Comparison of ENCODE assay signal across 29 mouse cellular contexts in genomic region chr7:95547256-95547655, GRCm38 (mm10).
DNase-seq lines count a peak whose midpoint lies in the region; ATAC-seq and TF ChIP-seq lines count a peak whose summit lies in the region.
"Had no signal": no experiment of that assay in that cellular context is flagged by ENCODE, and none has a peak within 500 bp of the region (broad histone marks: within the 10 kb centered on the region; RNA-seq: fewer than 3 reads in every experiment).

No protein-coding gene starts in this region.

- no peak overlapping the region for H3K9ac ChIP-seq in forebrain, embryonic 15.5 days (replicated peaks)
- H3K9ac ChIP-seq in forebrain, embryonic 14.5 days (ENCODE audit: low read length): no peak overlapping the region
- no peak overlapping the region for H3K9ac ChIP-seq in midbrain, postnatal 0 days (replicated peaks; ENCODE audit: low read length, poor library complexity, severe bottlenecking)
- no peak overlapping the region for H3K9ac ChIP-seq in midbrain, embryonic 13.5 days (replicated peaks)
- H3K9ac ChIP-seq in stomach, postnatal 0 days (ENCODE audit: low read length): no peak overlapping the region
- H3K9ac ChIP-seq: embryonic facial prominence, embryonic 13.5 days; heart, embryonic 15.5 days; hindbrain, embryonic 12.5 days; limb, embryonic 13.5 days; lung, embryonic 15.5 days; midbrain, embryonic 12.5 days; neural tube, embryonic 15.5 days had no signal

- peak; percentile 1 to 9 for DNase-seq in cerebellum, postnatal 10 days
- DNase-seq in cerebellum, postnatal 4 days (ENCODE audit: low spot score in 2 of 2): no peak
- DNase-seq in forebrain, embryonic 14.5 days (ENCODE audit: low spot score): no peak
- no peak for DNase-seq in midbrain, postnatal 0 days (ENCODE audit: low spot score)
- DNase-seq in stomach, postnatal 0 days (ENCODE audit: low spot score): no peak
- DNase-seq: adrenal gland, adult 8-10 months; cerebellum, adult 11 months; cerebellum, adult 9-10 months; gastrocnemius, postnatal 14 days; kidney, adult 9 months; kidney, postnatal 10 days; spleen, adult 18-20 months; thymus, adult 18-20 months; thymus, postnatal 25 days had no signal

- no peak for TF ChIP-seq EP300 in stomach, postnatal 0 days (optimal IDR thresholded peaks at IDR 0.05)

- H3K4me1 ChIP-seq in forebrain, embryonic 15.5 days: no peaks in the 10 kb centered on the region
- H3K4me1 ChIP-seq in forebrain, embryonic 14.5 days (ENCODE audit: control insufficient read depth, insufficient read depth, low read length): no peaks in the 10 kb centered on the region
- H3K4me1 ChIP-seq in midbrain, postnatal 0 days (ENCODE audit: insufficient read depth, low read length): no peaks in the 10 kb centered on the region
- no peaks in the 10 kb centered on the region for H3K4me1 ChIP-seq in midbrain, embryonic 13.5 days (replicated peaks)
- H3K4me1 ChIP-seq in stomach, postnatal 0 days (replicated peaks; ENCODE audit: control insufficient read depth, insufficient read depth): no peaks in the 10 kb centered on the region
- H3K4me1 ChIP-seq: embryonic facial prominence, embryonic 13.5 days; heart, embryonic 10.5 days; heart, embryonic 15.5 days; hindbrain, embryonic 12.5 days; lung, embryonic 15.5 days; midbrain, embryonic 12.5 days; neural tube, embryonic 15.5 days had no signal

- no peak overlapping the region for H3K4me2 ChIP-seq in forebrain, embryonic 15.5 days (replicated peaks)
- no peak overlapping the region for H3K4me2 ChIP-seq in forebrain, embryonic 14.5 days (ENCODE audit: low read length)
- no peak overlapping the region for H3K4me2 ChIP-seq in midbrain, postnatal 0 days (ENCODE audit: low read depth, low read length, poor library complexity, severe bottlenecking)
- no peak overlapping the region for H3K4me2 ChIP-seq in midbrain, embryonic 13.5 days (replicated peaks)
- H3K4me2 ChIP-seq in stomach, postnatal 0 days (replicated peaks; ENCODE audit: low read depth): no peak overlapping the region
- H3K4me2 ChIP-seq: embryonic facial prominence, embryonic 13.5 days; heart, embryonic 15.5 days; hindbrain, embryonic 12.5 days; limb, embryonic 13.5 days; liver, embryonic 11.5 days; lung, embryonic 15.5 days; midbrain, embryonic 12.5 days; neural tube, embryonic 15.5 days had no signal

- H3K27me3 ChIP-seq in forebrain, embryonic 15.5 days: no peaks in the 10 kb centered on the region
- no peaks in the 10 kb centered on the region for H3K27me3 ChIP-seq in forebrain, embryonic 14.5 days (replicated peaks; ENCODE audit: control insufficient read depth, insufficient read depth, low read length)
- H3K27me3 ChIP-seq in midbrain, postnatal 0 days (ENCODE audit: insufficient read depth, low read length): no peaks in the 10 kb centered on the region
- H3K27me3 ChIP-seq in midbrain, embryonic 13.5 days: no peaks in the 10 kb centered on the region
- H3K27me3 ChIP-seq in stomach, postnatal 0 days (ENCODE audit: control insufficient read depth, insufficient read depth, low read length): no peaks in the 10 kb centered on the region
- H3K27me3 ChIP-seq: embryonic facial prominence, embryonic 13.5 days; heart, embryonic 15.5 days; hindbrain, embryonic 12.5 days; limb, embryonic 13.5 days; lung, embryonic 15.5 days; midbrain, embryonic 12.5 days; neural tube, embryonic 15.5 days had no signal

- H3K27ac ChIP-seq in forebrain, embryonic 15.5 days (replicated peaks): no peak overlapping the region
- no peak overlapping the region for H3K27ac ChIP-seq in forebrain, embryonic 14.5 days (ENCODE audit: low read depth, low read length)
- no peak overlapping the region for H3K27ac ChIP-seq in midbrain, postnatal 0 days (ENCODE audit: low read depth, low read length)
- H3K27ac ChIP-seq in midbrain, embryonic 13.5 days: no peak overlapping the region
- no peak overlapping the region for H3K27ac ChIP-seq in stomach, postnatal 0 days (replicated peaks)
- H3K27ac ChIP-seq: embryonic facial prominence, embryonic 13.5 days; heart, embryonic 10.5 days; heart, embryonic 15.5 days; hindbrain, embryonic 12.5 days; left cerebral cortex, adult 2 months; limb, embryonic 13.5 days; lung, embryonic 15.5 days; midbrain, embryonic 12.5 days; neural tube, embryonic 15.5 days had no signal

- TF ChIP-seq CTCF in midbrain, postnatal 0 days (IDR thresholded peaks at IDR 0.05): 0 out of 2 replicates have a peak, but pooled peaks have one; percentile 19
- peak; percentile 56 for TF ChIP-seq CTCF in stomach, postnatal 0 days (IDR thresholded peaks at IDR 0.05; ENCODE audit: low read depth)

- ATAC-seq in forebrain, embryonic 15.5 days (replicated peaks): 0 out of 2 replicates have a peak, but pooled peaks have one; percentile 41
- no peak for ATAC-seq in forebrain, embryonic 14.5 days
- no peak for ATAC-seq in midbrain, postnatal 0 days (ENCODE audit: low FRiP score)
- no peak for ATAC-seq in midbrain, embryonic 13.5 days
- no peak for ATAC-seq in stomach, postnatal 0 days (ENCODE audit: low FRiP score, low TSS enrichment)
- ATAC-seq in frontal cortex, adult (ENCODE audit: low TSS enrichment): no peak
- ATAC-seq: activated CD4-positive, CD25-positive, alpha-beta regulatory T cell, adult 4 months; intestine, embryonic 16.5 days had no signal

- H3K36me3 ChIP-seq in forebrain, embryonic 15.5 days: no peaks in the 10 kb centered on the region
- no peaks in the 10 kb centered on the region for H3K36me3 ChIP-seq in forebrain, embryonic 14.5 days (ENCODE audit: control insufficient read depth, insufficient read depth, low read length)
- H3K36me3 ChIP-seq in midbrain, postnatal 0 days (ENCODE audit: insufficient read depth, low read length): no peaks in the 10 kb centered on the region
- H3K36me3 ChIP-seq in midbrain, embryonic 13.5 days: no peaks in the 10 kb centered on the region
- H3K36me3 ChIP-seq in stomach, postnatal 0 days (ENCODE audit: control insufficient read depth, insufficient read depth, low read length): no peaks in the 10 kb centered on the region
- H3K36me3 ChIP-seq: embryonic facial prominence, embryonic 13.5 days; heart, embryonic 10.5 days; heart, embryonic 15.5 days; hindbrain, embryonic 12.5 days; limb, embryonic 13.5 days; lung, embryonic 15.5 days; midbrain, embryonic 12.5 days; neural tube, embryonic 15.5 days had no signal

- WGBS in forebrain, embryonic 15.5 days: 36% methylated on average over 3 of the region's 3 CpGs
- 50% methylated on average over 3 of the region's 3 CpGs for WGBS in forebrain, embryonic 14.5 days
- WGBS in midbrain, postnatal 0 days: 64% methylated on average over 3 of the region's 3 CpGs
- WGBS in midbrain, embryonic 13.5 days: 66% methylated on average over 3 of the region's 3 CpGs
- 68% methylated on average over 3 of the region's 3 CpGs for WGBS in stomach, postnatal 0 days

- no peak overlapping the region for H3K4me3 ChIP-seq in forebrain, embryonic 15.5 days
- no peak overlapping the region for H3K4me3 ChIP-seq in forebrain, embryonic 14.5 days (ENCODE audit: low read depth, low read length)
- H3K4me3 ChIP-seq in midbrain, postnatal 0 days (ENCODE audit: low read depth, low read length): no peak overlapping the region
- H3K4me3 ChIP-seq in midbrain, embryonic 13.5 days (replicated peaks): no peak overlapping the region
- no peak overlapping the region for H3K4me3 ChIP-seq in stomach, postnatal 0 days (ENCODE audit: low read depth, low read length)
- H3K4me3 ChIP-seq: embryonic facial prominence, embryonic 13.5 days; heart, embryonic 10.5 days; heart, embryonic 15.5 days; hindbrain, embryonic 12.5 days; left cerebral cortex, adult 2 months; limb, embryonic 13.5 days; lung, embryonic 15.5 days; midbrain, embryonic 12.5 days; neural tube, embryonic 15.5 days had no signal

- no peaks in the 10 kb centered on the region for H3K9me3 ChIP-seq in forebrain, embryonic 15.5 days
- no peaks in the 10 kb centered on the region for H3K9me3 ChIP-seq in forebrain, embryonic 14.5 days (replicated peaks; ENCODE audit: control insufficient read depth, low read length)
- no peaks in the 10 kb centered on the region for H3K9me3 ChIP-seq in midbrain, postnatal 0 days (ENCODE audit: low read length)
- no peaks in the 10 kb centered on the region for H3K9me3 ChIP-seq in midbrain, embryonic 13.5 days
- no peaks in the 10 kb centered on the region for H3K9me3 ChIP-seq in stomach, postnatal 0 days (ENCODE audit: control insufficient read depth, low read length)
- H3K9me3 ChIP-seq: embryonic facial prominence, embryonic 13.5 days; heart, embryonic 10.5 days; heart, embryonic 15.5 days; hindbrain, embryonic 12.5 days; limb, embryonic 13.5 days; lung, embryonic 15.5 days; midbrain, embryonic 12.5 days; neural tube, embryonic 15.5 days had no signal

Comparison
In these comparisons a context has a peak if more than half of its experiments do, and no peak if none do; other contexts are left out.
1. DNase-seq: peak in cerebellum, postnatal 10 days (2 of 2); none in cerebellum, postnatal 4 days (0 of 2), forebrain, embryonic 14.5 days (single experiment), midbrain, postnatal 0 days (single experiment) and stomach, postnatal 0 days (single experiment).